Mouse (Mus musculus): ENCODE measurements around the gene Adra1b. TPM values are rescaled to one million over a fixed set of nuclear protein-coding genes. Genes with fewer than 3 reads are reported as not detected.

Adra1b gene
- 9.4 and 10.1 TPM in 2 replicates for polyA plus RNA-seq (2012; rRNA removed)

DNA sequence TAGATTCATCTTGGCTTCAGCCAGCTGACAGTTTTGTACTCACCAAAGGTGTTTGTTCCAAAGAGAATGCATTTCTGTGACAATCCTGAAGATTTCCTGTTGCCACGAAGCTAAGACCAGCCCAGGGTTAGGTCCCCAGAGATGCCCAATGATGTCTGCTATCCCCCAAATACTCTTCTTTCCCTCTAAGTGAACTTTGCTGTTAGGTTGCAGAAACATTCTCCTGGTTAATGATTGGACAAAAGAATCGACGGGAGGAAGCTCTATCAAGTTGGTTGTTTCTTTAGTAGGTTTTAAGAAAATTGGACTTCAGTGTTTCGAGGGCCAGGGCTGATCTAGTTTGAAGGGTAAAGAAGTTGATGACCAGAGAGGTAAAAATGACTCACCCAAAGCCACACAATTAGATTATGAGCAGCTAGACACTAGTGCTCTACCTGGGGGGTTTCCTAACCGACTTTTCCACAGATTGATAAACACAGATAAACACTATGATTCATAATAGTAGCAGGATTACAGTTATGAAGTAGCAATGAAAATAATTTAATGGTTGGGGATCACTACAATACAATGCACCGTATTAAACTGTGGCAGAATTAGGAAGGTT is at the start of gene Adra1b:
Gene Adra1b, minus strand, starts transcription at position 160 of the 604 bp plus-strand sequence.

DNA sequence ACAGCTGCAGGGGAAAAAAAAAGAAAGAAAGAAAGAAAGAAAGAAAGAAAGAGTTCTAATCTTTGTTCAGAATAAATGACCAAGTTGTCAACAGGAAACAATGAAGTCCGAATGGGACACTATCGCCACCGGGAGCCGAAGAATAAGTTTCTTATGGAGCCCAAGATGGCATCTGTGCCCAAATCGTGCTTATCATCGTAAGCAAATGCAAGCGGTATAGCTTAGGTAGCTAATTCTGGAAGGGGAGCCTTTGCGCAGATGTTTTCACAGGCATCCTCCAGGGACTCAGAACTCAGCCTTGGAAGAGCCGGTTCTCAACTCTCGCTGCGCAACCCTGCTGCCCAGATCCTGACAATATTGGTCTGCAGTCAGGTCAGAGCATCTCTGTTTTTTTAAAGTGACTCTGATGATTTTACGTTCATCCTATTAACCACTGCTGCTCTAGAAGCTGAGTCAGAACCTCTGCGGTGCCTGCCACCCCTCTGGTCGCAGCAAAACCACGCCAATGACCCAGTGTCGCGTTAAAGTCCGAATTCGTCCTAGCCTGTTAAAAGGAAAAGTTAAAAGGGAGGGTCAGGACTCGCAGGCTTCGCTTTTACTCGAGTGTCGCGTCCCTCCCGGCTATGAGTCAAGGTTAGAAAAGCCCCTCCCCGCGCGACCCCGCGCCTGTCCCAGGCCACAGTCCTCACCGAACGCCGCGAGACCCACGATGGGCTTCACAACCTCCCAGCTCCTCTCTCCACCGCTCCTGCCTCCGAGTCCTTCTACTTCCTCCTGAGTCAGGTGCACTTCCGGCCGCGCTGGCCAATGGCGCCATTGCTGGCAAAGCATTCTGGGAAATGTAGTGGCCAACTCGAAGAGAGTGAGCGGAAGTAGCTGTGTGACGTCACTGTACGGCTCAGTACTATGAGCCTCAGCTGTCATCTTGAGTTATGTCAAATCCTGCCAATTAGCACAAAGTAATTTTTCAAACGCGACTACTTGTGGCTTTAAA is 153.5 kb downstream of the Adra1b start, which contains the start of gene Ttc1:
Gene Ttc1, minus strand, starts transcription at position 776 of the 994 bp plus-strand sequence.

Other genes with a start within 250 kb of the Adra1b start
- 37.6 and 39.1 TPM in 2 replicates for gene Pwwp2a, start 219.2 kb downstream of the Adra1b start, polyA plus RNA-seq (2012; rRNA removed)
- 47.7 and 54.1 TPM in 2 replicates for gene Ttc1, start 153.2 kb downstream of the Adra1b start, polyA plus RNA-seq (2012; rRNA removed)